Mouse (Mus musculus) layer of hippocampus, adult 9-10 months (tissue): ENCODE results near the gene Lgals4.

Experiments
- DNase-seq: peaks from one replicate; pipeline ENCODE4 v3.0.0; 2022; ENCODE audit warnings: low spot score

Lgals4 gene

DNA sequence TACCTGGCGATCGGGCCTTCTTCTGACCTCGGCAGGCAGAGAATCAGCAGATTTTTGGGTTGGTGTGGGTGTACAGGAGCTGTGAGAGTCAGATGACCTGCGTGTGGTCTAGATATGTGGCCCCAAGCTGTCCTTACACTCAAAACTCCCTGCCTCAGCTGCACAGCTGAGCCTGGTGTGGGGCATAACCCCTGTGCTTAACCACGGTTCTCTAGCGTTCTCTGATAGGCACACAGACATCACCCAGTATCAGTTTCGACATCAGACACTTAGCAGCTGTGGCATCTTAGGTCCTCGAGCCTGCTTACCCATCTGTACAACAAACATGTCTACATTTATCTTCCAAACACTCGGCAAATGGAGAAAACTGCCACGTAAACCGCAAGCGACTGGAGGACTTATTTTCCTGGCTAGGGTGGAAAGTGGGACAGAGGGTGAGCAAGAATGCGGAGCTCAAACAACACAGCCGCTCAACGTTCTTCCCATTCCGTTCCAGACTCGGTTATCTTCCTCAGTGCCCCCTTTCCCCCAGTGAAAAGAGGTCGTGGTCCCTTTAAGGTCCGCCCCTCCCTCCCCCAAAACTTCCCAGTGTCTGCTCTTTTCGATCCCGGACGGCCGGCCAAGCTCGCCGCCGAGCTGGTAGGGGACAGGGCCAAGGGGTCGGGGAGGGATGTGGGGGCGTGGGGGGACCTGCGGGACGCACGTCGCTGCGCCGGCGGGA is 25.3 kb upstream of the Lgals4 start, which contains the start of gene Hnrnpl:
Hnrnpl (plus strand) TSS at position 321 of the 721 bp plus-strand sequence.
- peak; percentile 32 for DNase-seq

DNA sequence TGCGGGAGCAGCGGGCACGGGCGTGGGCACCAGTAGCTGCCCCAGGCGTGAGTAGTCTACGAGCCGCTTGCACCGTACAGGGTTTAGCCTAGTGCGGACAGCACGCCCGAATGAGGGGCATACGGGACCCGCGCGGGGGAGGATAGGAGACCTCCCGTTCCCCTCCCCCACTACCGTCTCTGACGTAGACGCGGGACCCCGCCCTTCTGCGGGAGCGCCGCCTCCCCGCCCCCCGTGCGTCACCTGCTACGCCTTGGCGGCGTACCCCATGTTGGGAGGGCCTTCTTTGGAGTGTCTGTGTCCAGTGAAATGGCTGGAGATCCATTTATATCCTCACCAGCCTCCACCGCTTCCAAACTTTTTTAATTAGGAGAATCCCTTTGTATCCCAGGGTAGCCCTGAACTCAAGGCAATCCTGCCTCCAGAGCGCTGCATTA is 24.7 kb upstream of the Lgals4 start:
- DNase-seq = peak; percentile 80

DNA sequence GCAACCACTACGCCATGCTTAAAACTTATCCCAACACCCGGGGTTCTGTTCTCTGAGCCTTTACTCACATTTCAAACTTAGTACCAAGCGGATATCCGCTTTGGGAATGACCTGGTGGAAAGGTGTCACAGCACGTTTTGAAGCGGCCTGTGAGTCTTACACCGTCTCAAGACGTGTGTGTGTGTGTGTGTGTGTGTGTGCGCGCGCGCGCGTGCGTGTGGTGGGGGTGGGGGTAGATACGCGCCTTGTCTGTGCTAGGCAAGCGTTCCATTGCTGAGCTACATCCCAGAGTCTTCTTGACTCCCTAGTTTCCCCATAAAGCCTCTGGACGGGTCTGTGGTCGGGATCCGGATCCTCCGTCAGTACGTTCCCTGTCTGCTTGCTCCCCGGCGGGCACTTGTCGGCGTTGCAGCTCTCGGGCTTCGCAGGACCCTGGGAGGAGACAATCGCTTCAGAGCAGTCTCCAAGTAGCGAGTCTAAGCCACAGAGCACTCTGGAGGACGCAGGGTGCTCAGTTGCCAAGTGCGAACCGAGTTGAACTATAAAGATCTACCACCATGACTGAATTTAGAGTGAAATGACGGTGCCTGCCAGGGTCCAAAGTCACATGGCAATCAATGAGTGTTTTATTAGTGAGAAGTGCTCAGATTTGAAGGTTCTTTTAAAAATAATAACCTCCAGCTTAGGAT is 24.1 kb upstream of the Lgals4 start:
- DNase-seq = peak; percentile 27

DNA sequence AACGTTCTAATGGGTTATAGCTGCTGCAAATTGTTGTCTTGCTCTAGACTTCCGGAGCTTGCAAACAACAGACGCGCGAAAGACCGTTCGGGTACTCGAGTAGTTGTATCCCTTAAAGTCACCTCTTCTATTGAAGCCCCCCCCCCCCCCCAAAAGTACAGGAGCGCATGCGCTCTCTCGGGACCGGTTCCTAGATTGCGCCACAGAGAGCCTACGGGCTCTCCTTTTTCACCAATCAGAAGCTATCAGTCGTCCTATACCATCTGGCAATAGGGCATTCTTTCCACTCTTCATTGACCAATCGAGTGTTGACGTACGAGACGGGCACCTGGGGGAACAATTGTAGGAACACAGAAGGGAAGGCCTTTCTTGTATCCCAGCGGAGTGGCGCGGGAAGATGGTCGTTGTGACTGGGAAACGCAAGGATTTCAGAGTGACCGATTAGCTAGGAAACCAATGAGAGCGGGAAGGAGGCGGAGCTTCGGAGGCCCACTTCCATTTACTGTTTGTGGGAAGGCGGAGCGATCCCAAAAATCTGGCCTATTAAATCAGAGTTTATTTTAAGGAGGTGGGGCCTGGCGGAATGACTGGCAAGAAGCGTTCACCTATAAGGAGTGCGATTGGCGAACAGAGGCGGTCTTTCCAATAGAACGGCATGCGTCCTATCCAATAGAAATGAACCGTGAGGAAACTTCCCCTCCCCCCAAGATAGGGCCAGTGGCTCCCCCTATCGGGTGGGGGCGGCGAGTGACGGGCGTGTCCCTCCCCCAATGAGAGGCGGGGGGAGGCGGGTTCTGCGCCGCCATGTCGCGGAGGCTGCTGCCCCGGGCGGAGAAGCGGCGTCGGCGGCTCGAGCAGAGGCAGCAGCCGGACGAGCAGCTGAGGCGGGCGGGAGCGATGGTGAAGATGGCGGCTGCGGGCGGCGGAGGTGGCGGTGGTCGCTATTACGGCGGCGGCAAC is 23.3 kb upstream of the Lgals4 start:
- DNase-seq = peak; percentile 99

DNA sequence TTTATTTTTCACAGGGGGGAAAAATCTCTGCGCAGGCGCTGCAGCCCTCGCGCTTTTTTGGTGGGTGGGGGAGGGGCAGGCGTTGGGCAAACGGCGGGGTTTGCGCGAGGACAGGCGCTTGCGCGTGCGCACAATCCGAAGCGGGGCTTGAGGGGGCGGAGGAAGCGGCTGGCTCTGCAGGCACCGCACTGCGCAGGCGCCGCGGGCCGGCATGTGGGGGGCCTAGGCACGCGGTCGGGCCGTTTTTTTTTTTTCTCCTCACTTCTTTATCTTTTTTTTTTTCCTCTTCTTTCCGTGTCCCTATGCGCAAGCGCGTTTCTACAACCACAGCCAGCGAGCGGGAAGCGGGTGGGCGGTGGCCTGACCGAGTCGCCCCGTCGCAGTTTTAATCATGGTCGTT is 22.4 kb upstream of the Lgals4 start:
- peak; percentile 51 for DNase-seq

DNA sequence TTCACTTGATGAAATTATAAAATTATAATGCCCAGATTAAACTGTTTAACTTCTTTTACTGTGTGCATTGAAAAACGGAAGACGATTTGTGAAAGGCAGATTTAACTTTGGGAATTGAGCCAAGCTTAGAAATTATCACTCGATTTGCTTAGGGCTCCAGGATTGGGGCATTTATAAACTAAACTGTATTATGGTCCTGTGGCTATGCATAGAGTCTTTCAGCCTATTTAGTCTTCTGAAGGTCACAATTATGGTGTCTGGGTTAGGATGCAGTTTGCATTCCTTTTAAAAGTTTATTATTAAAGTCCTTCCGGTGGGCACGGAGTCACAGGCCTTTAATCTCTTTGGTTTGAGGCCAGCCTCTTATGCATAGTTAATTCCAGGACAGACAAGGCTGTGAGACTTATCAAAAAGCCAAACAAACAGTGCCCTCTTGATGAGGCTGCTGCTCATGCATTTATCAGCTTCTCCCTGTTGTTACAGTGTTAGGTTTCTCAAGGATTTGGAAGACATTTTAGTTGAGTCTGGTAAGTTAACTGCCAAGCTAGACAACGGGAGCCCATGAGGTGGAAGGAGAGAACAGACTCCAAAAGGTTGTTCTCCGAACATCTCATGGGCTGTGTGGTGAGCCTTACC is 21.9 kb upstream of the Lgals4 start:
- no peak for DNase-seq

DNA sequence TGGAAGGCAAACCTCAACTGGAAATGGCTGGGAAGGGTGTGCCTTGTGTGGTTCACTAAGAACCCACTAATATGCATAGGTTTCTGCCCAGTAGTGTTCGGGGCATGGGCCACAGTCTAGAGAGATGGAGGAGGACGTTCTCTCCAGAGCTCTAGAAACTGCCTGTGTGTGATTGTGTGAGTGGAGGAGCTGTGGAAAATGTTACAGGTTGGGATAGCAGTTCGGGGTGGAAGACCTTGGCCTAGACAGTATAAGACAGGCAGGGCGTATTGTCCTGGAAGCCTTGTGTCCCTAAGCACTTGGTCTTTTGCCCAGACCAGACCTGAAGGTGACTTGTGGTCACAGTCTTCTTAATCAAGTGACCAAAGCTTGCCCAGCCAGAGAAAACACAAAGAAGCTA is 21.2 kb upstream of the Lgals4 start:
- DNase-seq = no peak

DNA sequence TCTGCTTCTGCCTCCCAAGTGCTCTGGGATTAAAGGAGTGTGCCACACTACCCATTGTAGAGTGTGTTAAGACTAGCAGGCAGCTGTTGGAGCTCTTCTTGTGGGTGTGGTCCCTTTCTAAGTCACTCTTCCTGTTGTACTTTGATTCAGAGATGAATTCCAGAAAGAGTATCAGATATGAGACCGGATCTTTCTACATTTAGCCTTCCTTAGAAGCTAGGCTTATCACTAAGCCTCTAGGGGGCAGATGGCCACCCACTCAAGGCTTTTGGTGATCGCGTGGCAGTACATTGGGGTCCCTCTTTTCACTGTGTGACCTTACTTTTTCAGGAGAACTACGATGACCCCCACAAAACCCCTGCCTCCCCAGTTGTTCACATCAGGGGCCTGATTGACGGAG is 20.7 kb upstream of the Lgals4 start:
- DNase-seq = no peak

DNA sequence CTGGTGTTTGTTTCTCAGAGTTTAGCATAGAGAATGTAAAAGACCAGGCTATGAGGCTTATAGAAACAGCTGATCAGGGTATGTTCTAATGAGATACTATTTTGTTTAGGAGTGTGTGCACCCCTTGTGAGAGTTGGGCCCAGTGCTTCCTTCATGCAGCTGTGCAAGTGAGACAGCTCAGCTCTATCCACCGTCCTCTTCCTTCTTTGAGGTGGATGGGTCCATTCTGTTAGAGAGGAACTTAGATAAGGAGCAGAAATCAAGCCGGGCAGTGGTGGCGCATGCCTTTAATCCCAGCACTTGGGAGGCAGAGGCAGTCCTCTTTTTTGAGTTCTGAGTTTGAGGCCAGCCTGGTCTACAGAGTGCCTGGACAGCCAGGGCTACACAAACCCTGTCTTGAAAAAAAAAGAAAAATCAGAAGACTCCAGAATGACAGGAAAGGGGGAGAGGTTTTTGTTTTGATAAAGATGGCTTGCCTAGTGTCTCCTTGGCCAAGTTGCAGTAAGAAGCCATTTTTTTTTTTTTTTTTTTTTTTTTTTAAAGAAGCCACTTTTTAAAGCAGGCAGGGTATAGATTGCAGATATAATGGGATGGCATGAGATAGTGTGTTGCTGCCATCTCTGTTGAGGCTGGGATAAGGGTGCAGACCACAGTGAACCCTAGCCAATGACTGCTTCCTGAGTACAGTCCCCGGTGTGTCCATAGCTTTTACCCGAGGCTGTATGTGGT is 19.2 kb upstream of the Lgals4 start:
- DNase-seq = no peak

DNA sequence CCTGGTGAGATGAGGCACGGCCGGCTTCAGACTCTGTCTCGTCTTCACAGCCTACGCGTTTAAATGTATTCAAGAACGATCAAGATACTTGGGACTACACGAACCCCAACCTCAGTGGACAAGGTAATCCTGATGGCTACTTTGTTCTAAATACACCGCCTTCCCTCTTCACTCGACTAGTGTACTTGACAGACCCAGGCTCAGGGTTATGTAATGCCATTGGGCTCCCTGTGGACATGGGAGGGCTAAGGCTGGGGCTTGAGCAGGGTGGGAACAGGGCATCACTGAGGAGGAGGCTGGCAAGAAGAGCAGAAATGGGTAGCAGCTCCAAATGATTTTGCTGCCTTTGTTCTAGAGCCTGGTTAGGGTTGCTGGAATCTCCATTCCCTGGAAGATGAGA is 18.4 kb upstream of the Lgals4 start:
- DNase-seq = no peak

DNA sequence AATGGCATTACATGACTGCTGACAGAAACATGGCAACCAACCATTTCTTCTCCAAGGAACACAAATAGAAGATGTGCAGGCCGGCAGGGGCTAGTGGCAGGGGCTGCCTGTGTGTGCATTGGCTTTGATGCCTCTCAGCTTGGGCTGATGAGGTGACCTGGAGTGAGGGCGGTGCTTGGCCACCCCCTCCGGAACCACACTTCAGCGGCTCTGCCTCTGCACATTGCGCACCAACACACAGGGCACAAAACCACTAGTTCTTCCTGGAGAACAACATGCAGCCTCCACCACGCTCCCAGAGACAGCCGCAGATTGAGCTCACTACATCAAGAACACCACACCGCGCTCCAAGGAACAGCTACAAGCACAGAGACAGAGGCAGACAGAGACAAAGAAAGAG is 17.5 kb upstream of the Lgals4 start:
- DNase-seq = no peak

DNA sequence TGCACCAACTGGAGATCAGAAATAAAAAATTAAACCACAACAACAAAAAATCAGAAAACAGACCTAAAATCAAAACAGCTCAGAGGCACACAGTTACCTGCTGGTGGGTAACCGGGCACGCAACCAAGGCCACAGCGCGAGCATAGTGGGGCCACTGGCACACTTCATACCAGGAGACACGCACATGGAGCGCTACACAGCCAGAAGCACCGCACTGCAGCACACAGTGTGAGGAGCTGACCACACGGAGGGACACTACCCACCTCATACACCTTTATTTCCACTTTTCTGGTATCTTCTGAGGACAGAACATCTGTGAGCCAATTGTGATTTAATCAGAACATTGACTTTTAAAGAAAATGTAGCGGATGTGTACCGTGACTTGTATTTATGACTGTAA is 16.7 kb upstream of the Lgals4 start:
- DNase-seq = no peak

DNA sequence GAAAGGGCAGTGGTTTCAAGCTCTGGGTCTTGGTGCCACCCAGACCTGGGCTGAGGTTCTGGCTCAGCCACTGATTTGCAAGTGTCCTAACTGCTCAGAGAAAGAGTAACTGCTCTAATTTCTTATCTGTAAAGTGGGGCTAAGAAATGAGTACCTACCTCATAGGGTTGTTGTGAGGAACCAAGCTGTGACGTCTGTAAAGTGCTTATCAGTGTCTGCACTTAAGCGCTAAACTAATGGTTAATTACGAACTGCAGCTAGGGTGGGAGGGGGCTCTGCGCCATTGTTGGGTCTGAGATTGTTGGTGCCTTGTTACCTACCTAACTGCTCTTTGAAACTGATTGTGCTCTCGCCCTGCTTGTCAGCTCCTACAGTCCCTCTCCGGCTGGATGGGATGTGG is 16.1 kb upstream of the Lgals4 start:
- DNase-seq = no peak

DNA sequence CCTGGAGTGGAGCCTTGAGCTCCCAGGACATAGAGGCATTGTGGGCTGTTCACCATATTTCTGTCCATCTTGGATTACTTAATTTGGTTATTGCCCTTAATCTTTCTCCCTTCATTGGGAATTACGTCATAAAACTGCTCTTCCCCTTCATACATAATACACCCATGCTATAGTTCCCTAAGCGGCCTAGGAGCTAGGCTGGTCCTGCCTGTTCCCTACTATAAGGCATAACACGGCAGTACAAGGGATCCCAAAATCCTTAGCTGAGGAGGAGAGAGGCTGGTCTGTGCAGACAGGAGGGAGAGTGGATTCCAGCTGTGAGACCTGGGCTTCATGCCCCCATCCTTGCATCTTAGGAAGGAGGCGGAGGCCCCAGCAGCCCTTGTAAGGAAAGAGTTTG is 15.7 kb upstream of the Lgals4 start:
- no peak for DNase-seq

DNA sequence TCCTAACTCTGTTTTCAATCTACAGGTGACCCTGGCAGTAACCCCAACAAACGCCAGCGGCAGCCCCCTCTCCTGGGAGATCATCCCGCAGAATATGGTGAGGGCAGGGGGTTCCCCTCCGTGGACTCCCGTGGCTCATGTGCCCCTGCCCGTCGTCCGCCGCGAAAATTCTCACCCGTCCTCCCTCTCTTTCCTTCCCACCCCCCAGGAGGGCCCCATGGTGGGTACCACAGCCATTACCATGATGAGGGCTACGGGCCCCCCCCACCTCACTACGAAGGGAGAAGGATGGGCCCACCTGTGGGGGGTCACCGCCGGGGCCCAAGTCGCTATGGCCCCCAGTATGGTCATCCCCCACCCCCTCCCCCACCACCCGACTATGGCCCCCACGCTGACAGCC is 15.2 kb upstream of the Lgals4 start:
- DNase-seq = no peak

DNA sequence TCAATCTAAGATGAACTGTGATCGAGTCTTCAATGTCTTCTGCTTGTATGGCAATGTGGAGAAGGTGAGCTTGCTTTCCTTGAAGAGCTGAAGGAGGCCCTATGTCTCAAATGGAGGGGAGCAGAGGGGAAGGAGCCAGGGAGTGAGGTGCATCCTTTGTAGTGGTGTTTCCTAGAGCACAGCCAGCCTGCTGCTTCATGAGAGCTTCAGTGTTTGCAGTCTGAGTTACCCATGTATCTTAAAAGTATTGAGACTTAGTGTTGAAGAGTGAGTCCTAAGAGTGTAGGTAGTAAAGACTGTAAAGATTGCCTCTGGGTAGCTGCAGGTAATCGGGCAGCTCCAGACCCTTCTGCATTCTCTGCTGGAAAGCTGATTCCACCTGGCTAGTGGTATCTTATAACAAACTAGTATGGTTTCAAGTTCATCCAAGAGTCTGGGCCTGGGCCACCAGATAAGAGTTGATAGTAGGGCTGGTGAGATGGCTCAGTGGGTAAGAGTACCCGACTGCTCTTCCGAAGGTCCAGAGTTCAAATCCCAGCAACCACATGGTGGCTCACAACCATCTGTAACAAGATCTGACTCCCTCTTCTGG is 14.7 kb upstream of the Lgals4 start:
- DNase-seq = no peak

DNA sequence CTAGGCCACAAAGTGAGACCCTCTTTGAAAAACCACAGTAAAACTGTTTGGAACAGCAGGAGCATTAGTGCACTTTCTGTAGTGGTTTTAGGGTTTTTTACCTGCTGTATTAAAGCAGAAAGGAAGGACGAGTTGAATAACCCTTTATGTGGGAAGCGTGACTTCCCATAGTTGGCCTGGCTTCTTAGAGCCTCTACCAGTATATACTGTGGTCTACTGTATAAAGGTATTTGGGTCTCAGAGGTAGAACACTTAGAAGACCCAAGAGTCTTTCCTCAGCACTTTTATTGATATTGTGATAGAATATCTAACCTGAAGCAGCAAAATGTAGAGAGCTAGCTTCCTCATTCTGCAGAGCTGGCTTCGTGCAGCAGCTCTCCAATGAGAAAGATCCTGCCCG is 14.1 kb upstream of the Lgals4 start:
- DNase-seq = no peak

DNA sequence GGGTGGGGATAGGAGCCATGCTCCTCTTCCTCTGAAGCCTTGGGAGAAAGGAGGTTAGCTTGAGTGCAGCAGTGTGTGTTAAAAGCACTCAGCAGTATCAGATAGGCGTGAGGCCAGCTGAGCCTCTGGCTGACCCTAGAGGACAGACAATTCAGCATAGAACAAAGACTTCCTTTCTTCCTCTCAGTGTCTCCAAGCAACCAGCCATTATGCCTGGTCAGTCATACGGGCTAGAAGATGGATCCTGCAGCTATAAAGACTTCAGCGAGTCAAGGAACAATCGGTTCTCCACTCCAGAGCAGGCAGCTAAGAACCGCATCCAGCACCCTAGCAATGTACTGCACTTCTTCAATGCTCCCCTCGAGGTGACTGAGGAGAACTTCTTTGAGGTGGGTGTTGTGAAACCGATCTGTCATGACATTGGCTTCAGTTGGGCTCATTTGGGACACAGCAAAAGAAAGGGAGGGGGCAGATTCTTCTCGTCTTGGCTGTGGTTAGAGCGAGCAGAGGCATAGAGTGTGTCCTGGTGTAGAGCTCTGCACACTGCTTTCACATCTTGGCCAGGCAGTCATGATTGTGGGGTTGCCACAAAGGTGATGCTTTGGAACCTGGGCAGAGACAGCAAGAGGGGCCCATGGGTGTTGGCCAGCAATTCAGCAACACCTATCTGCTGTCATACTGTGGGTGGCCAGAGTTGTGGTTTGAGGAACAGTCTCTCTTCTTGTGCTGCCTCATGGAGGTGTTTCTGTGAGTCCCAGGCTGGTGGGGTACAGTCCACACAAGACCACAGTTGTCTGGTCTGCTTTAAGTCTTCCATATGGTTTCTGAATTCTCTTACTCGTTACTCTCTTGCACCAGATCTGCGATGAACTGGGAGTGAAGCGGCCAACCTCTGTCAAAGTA is 13.0 kb upstream of the Lgals4 start:
- DNase-seq = no peak

DNA sequence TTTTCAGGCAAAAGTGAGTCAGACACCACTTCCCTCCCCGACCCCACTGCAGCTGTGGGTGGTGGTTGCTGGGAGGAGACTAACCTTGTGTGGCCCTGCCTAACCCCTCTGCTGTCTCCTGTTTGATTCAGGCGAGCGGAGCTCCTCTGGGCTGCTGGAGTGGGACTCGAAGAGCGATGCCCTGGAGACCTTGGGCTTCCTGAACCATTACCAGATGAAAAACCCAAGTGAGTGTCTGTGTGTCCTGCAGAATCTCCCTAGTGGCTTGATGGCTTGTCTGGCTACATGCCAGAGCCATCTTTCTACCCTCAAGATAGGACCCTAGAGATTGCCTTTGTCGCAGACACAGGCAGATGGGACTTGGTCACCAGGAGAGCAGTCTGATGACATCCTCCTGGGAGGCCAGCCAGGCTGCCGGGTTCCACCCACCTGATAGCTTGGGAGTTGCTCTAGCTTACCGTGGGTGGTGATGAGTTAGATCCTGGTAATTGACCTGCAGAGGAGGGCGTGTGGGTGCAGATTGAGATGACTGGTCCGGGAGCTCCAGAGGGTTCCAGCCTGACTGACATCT is 12.3 kb upstream of the Lgals4 start:
- DNase-seq = peak; percentile 29

DNA sequence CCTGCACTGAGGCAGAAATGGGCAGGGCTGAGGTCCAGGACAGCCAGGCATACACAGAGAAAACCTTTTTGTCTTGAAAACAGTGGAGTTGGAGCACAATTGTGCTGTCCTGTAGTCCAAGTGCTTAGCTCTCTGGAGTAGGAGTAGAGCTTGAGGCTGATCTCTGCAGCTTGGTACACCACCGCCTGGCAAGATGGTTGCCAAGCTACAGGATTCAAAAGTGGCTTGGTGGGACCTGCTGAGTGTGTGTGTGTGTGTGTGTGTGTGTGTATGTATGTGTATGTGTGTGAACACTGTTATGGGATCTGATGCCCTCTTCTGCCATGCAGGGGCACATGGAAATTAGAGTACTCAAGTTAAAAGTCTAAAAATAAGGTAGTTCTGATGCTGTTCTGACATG is 11.1 kb upstream of the Lgals4 start:
- DNase-seq = no peak
